Mouse (Mus musculus): Measurements from ENCODE around the gene Rcor1.

Rcor1 gene

DNA sequence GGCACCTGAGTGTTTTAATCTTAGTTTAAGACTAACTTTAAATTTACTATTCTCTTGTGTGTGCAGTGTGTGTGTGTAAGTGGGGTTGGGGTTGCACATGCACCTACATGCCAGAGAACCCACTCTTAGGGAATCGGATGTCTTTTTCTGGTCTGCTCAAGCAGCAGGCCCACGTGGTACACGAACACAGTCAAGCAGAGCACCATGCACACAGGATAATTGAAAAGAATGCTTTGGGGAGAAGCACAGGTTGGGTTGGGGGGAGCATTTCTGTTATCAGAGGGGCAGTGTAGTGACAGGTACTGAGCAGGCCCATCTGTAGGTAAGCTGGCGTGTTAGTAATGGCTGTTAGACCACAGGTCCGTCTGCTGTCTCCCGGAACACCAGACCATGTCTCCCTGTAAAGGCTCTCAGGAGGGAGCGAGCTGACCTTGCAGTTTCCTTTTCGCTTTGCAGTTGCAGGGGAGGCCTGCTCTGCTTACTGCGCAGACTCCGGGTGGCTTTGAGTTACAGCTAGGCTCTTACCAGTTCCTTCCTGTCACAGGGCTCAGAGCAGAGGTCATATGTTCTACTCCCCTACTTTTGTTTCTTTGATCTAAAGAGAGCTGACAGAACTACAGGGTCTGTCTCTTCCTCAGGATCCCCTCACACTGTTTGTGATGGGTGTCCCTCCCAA is 32.5 kb downstream of the Rcor1 start:
- DNase-seq = peak; percentile 98

DNA sequence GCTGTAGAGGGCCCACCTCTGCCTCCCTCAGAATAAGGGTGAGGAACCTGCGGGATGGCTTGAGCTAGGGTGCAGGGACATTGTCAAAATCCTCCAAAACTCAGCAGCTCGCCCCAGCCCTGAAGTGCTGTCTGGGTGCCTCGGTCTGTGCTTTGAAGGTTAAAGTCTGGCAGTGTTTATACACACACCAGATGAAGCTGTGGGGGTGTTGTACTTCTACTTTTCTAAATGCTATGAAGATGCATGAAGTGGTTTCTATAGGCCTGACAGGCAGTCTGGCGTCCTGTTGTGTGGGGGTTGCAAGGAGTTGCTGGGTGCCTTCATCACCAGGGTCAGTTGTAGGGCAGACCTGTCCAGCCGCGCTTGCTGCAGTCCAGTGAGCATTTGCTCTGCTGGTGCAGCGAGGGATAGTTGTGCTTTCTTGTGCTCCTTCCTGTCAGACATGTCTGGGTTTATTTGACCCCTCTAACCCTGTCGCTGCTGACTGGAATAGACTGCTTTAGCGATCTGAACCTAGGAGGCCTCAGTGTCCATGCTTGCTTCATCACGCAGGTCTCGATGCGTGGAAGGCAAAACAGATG is 37.3 kb downstream of the Rcor1 start:
- DNase-seq = no peak

DNA sequence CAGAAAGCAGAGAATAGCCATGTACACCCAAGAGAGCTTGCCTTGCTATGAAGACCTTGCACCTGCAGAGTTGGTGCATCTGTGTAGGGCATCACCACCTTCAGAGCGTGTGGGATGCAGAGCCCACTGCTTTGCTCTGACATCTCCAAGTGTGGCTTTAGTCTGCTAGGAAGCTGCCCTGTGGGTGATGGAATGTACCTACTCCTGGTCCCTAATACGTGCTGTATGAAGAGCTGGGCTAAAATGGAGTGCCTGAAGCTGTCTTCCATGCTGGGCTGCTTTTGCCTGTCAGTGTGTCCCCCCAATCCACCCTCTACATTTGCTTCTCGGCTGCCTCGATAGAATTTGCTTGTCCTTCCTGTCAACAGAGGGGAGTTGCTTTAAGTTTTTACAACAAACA is 46.4 kb downstream of the Rcor1 start:
- DNase-seq = peak; percentile 71

DNA sequence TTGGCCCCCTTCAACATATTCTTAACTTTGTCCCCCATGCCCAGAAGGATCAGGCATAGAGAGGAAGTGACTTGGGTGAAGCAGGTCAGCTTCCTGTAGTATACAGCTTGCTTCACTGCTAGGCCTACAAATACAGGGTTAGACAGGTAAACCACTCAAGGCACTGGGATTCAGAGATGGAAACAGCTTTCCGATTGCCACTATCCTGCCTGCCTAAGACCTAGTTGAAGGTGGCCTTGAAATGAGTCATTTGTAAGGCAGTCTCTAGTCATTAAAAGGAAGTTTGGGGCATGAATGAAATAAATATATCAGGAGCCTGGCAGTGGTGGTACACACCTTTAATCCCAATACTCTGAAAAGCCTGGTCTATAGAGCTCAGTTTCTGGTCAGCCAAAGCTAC is 47.9 kb downstream of the Rcor1 start:
- DNase-seq = peak; percentile 45

DNA sequence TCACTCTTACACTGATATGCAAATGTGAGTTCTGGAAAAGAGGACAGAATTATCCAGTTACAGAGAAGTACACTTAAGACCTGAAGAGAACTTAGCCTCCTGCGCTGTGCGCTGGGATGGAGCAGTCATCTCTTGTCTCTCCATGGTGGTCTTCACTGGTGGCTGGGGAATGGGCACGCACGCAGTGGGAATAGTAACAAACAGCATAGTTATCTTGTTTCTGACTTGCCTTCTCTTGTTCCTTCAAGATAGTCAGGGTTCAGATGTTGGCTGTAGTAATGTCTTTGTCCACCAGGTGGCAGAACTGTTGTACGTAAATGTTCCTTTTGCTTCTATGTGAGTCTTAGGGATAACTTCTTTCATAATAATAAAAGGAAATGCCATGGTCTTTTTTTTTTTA is 49.0 kb downstream of the Rcor1 start:
- peak; percentile 88 for DNase-seq

DNA sequence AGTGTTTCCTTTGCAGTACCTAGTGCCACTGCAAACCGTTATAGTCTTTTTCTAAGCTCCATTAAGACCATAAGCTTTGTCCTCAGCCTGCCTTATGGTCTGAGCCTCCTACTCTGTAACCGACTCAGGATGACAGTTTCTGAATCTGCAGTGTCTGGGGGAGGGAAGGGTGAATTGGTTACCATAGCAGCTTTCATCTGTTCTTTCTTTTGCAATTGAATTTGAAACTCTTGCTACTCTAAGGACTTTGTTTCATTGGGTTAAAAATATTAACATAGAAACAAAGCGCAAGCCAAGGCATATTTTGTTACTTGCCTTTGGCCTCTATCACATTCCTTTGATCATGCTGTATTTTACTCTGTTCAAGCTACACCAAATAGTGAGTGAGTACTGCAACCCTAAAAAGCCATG is 49.6 kb downstream of the Rcor1 start:
- no peak for DNase-seq

DNA sequence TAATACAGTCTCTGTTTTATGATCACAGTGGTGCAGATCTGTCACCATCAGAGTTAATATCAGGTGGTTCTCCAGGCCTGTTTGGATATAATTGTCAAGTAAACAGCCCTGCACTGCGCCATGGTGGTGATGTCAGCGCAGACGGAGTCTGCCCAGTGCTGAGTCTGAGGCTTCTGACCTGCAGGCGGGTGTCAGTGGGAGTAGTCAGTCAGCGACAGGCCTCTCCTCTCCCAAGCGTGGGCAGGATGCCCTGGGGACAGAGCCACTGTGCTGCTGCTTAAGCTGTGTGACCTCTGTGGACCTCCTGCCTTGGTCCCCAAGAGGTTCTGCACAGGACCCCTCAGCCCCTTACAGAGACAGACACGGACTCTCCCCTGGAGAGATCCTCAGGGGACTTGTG is 50.0 kb downstream of the Rcor1 start:
- peak; percentile 93 for DNase-seq

DNA sequence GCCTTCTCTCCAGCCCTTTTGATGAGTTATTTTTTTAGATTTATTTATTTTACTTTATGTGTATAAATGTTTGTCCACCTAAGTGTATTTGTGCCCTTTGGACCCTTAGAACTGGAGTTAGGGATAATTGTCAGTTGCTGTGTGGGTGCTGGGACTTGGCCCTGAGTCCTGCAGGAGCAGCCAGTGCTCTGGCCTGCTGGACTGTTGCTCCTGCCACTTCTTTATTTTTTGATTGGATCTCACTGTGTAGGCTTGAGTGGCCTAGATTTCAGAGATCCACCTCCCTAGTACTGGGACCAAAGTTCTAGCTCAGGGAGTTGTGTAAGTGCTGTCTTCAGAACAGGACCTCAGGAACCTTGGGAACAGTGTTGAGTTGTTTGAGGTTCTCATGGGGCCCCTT is 51.6 kb downstream of the Rcor1 start:
- DNase-seq = no peak

DNA sequence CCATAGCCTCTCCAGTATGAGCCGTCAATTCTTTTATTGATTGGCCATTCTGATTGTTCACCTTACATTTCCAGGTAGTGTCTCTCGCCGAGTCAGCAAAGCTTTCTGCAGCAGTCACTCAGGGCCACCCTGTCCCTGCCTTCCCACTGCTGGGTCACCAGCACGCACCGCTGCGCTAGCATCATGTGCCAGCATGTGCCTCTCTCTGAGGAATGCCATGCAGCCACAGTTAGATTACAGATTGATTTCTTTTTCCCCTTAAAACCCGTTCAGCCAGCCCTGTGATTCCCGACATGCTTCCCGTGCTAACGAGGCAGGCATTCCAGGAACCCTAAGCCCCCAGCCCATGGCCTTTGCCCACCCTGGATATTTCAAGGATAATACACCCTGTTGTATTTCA is 52.8 kb downstream of the Rcor1 start:
- no peak for DNase-seq

DNA sequence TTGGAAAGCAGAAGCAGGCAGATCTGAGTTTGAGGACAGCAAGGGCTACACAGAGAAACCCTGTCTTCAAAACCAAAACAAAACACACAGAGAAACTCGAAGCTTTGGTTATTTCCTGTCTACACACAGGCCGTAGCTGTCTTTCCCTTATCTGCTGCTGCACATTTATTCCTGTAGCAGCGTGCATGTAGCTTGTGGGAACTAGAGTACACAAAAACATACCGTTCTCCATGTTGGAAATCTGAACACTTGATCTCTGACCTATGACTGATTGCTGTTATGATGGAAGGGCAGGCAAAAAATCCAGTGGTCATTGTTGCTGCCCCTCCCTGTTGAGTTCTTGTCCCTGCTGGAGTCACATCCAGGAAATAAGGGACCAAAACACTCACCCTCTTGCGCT is 54.9 kb downstream of the Rcor1 start:
- DNase-seq = no peak

DNA sequence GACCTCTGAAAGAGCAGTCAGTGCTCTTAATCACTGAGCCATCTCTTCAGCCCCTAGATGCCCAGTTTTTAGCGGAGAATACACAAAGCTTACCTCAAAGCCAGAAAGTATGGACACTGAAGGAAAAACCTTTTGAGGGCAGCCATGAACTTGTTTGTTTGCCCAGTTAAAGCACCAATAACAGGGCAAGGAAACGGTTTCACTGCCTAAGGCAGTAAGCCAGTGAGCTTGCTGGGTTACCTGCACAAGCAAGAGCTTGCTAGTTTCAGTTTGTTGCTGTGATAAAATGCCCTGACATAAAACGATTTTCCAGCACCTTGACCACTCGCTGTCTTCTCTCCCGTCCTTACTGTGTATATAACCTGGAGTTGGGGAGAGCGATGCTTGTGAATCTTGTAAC is 55.9 kb downstream of the Rcor1 start:
- no peak for DNase-seq

DNA sequence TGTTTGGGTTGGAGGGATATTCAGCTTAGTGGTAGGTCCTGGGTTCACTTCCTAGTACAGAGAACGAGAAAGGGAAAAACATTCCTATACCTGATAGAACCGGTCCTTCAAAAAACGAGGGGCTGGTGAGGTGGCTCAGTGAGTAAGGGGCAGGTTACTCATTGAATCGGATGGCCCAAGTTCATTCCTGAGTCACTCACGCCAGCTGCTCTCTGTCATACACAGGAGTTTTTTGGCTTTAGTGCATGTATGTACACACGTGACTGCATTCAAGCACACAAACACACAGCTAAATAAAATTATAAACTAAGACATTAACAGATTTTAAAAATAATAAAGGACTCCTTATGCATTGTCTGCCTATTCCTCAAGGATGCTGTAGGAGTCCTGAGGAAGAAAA is 57.1 kb downstream of the Rcor1 start:
- DNase-seq = no peak

DNA sequence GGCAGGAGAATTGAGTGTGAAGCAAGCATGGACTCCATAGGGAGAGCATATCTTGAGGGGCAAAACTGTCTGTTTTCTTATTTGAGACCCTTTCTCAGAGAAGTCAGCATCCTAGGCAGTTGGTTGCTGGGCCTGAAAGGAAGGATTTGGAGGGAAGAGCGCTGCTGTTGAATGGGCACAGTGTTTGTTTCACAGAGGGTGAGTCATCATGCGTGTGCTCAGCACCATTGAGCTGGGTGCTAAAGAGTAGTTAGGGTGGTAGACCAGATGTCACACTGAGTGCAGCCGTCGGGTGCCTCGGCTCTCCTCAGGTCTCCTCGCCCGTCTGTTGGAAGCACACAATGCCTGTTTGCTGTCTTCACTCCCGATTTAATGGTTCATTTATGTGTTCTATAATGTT is 57.9 kb downstream of the Rcor1 start:
- DNase-seq = no peak

DNA sequence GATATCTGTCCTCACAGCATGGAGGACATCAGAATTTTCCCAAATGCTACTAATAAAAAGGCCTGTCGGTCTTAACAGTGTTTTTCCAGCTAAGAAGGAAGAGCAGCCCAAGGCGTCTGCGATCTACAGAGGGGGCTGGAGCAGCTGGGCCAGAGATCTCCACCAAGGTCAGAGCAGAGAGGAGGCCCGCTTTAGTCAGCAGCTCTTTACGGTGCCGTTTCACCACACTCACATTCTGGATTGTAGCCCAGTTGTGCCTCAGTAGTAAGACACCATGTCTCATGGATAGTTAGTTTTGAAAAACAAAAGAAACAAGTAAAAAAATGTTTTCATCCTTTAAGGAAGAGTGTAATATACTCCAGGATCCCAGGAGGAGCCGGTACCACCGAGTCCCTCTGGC is 72.0 kb downstream of the Rcor1 start:
- DNase-seq = no peak

DNA sequence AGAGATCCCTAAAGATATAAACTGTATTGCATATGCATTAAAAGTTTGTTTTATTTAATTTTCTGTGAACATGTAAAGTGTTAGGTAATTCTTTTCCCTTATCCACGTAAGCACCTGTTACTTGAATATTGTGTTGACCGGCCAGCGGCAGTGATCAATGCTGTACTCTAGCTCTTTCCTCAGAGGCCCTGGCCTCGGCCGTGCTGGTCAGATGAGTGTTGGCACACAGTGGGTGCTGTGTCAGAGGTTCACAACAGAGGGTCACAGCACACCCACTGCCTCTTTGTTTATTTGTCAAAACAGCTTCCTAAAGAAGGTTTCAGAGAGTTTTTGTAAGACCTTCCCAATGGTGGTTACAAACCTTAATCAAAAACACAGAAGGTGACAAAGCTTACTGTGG is 75.4 kb downstream of the Rcor1 start:
- no peak for DNase-seq

DNA sequence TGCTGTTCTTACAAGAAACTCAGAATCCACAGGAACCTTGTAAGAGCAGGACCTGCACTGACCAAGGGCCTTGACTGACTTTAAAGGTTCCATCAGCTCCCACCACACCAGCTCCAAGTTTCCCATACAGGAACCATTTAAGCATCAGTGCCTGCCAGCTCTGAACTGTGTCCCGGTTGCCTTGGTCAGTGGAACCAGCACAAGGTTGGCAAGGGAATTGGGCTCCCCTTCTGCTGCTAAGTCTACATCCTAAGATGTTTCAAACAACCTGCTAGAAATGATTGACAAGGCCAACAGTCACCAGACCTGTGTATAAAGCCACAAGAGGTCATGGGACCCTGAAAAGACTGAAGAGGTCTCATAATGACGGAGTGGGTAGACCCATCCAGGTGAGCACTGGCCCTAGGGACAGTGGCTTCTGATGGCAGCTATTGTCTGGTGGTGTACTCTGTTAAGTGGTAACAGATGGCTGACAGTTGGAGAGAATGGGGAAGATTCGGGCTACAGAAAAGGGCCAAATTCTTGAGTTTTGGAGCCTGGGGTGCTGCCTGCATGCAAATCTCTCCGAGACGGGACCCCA is 80.4 kb downstream of the Rcor1 start:
- no peak for DNase-seq

DNA sequence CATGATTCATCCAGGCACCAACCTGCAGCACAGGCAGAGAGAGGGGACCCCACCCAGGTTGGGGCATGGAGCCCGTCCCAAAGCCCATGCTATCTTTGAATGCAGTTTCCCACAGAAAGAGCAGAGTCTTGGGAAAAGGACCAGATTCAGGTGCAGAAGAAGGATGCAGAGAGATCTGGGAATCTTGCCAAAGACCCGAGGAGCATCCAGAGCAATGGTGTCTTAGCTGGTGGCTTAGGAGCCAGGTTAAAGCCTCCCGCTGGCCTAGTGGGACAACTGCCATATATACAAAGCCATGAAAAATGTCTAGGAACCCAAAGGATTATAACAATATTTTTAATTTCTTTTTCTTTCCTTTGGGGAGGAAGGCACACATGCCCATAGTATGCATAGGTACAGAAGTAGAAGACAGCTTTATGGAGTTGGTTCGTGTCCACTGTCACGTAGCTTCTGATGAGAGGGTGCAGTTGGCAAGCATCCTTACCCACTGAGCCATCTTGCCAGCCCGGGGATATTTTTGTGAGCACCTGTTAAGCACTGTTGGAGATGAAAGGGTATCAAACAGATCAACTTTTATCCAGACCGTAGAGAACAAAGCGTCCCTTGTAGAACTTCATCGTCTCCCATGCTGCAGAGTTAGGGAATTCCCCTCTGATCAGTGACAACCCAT is 82.0 kb downstream of the Rcor1 start:
- DNase-seq = no peak

DNA sequence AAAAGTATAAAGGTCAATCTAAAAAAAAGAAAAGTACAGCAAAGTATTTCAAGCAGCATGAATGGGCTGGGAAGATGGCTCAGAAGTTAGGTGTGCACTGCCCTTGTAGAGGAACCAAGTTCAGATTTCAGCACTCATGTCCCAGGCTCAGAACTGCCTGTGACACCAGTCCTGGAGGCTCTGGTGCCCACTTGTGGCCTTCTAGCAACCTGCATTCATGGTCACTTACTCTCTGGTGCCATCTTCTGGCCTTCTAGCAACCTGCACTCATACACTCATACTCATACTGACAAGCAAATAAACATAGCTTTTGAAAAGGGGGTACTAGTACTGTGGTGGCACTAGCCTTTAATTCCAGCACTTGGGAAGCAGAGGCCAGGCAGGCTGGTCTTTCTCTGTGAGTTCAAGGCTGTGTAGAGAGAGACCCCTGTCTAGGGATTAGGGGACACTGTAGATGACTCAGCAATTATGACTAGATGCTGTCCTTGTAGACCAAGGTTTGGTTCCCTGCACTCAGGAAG is 83.2 kb downstream of the Rcor1 start:
- DNase-seq = no peak

DNA sequence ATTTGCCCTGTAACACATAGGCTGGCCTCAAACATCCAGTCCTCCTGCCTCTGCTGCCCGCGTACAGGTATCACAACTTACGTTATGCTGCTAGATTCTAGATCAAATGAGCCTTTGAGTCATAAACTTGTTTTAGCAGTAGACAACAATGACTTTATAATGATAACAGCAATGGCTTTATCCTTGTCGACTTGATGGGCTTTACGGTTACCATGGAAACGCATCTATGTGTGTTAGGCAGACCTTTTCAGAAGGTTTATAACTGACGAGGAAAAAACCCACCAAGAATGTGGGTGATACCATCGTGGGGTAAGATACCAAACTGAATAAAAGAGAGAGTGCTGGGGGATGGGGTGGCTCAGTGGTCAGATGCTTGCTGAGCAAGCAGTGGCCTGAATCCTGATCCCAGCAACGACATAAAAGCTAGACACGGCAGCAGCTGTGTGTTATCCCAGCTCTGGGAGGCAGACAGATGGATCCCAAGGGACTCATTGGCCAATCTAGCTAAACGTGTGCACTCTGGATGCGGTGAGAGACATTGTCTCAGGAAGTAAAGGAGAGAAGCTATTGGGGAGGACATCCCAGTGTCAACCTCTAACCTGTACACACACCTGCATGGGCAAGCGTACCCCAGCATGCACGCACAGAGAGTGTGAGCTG is 85.6 kb downstream of the Rcor1 start:
- no peak for DNase-seq

DNA sequence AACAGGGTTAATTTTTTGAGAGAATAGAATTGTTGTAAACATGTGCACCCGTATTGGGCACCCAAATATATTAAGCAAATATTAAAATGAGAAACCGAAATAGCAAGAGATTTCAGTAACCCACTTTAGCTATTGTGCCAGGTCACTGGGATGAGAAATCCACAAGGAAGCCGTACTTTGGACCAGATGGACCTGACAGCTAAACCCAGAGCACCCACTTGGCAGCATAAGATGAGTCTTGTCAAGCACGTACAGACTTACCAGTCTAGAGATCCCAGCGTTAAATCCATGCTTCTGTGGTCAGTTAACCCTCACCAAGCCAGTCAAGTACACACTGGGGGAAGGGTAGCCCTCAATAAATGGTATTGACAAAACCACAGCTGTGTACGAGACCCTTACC is 86.5 kb downstream of the Rcor1 start:
- no peak for DNase-seq

DNA sequence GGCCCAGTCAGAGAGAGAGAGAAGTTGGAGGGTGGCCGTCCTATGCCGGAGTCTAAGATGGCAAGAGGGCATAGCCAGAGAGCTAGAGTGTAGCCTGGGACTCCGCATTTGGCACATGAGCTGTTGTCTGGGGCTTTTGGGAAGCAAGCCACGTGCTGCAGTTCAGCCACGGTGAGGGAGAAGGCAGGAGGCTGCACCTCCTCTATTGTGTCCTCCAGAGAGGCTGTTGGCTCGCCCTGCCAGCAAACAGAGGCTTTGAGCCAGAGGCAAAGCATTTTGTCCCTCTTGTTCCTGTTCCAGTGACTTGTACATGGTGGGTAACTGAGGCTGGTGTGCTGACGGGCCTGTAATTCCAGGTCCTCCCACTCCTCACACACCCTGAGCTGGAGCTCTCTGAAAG is 95.0 kb downstream of the Rcor1 start:
- DNase-seq = no peak

DNA sequence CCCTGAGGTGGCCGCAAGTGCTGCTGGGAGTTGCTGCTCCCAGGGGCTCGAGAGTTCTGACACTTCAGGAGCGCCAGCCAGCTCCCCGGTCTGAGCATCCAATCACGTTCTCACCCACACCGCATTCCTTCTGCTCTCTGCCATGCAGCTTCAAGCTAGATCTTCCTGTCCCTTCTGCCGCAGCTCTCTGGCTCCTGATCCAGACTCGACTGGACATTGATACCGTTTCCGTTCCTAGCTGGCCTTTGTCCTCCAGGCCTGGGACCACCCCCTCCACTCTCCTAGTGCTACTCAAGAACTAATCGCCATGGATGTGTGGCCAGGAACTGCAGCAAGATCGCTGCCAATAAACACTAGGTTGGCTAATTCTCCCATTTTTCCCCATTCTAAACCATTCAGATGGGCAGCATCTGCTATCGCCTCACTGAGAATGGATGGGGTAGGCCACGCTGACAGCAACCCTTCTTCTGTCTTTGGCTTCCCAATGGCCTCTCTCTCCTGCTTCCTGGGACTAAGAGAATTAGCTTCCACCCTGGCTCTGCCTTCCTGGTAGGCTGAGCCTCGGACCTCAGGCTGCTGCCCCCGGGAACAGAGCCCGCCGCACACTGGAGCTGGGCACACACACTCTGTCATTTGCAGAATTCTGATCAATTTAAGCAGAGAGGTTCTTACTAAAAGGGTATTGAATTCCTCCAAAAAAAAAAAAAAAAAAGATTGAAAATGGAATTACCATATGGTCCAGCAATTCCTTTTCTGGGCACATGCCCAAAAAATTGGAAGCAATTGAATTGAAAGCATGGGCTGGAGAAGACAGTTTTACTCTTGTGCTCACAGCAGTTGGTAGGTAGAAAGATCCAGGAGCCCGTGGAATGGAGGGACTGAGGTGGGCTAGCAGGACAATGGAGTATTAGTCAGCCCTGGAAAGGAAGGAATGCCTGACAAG is 95.9 kb downstream of the Rcor1 start:
- DNase-seq = peak; percentile 96
